Mouse (Mus musculus): ENCODE results near the gene Nat8l.
A peak's percentile ranks its signal among the peaks of the same experiment; 100 is the strongest.

GRCm38 (mm10) chr5:33954354-33954753, 41.4 kb upstream of the Nat8l start:
- TF ChIP-seq POLR2A (IDR thresholded peaks at IDR 0.05; ENCODE audit: low read depth, low read length) (no peak), CTCF (conservative IDR thresholded peaks at IDR 0.05; ENCODE audit: insufficient read depth, insufficient read length, low read depth, low read length) (peak; percentile 93)
